Mouse (Mus musculus) forebrain, postnatal 0 days (tissue): ENCODE measurements around the gene Nhp2. TPM values are rescaled to one million over a fixed set of nuclear protein-coding genes. Genes with fewer than 3 reads are reported as not detected.
"Not testable (repeated sequence)": the region's sequence is repeated elsewhere in the genome, so short reads cannot be mapped to it uniquely, and the experiment has no call there.

Experiments used
- ATAC-seq: fragments of 200-750 bp; cut with Nextera tagmentation; 2 replicates; pipeline ENCODE4 v1.8.0; 2017; ENCODE audit warnings: mild to moderate bottlenecking, moderate library complexity
- DNase-seq: peaks from one replicate; pipeline ENCODE4 v3.0.0-alpha.2; 2015
- H3K27ac ChIP-seq: fragments of 300-500 bp; sonication (generic); 2 replicates; pipeline ENCODE4 v1.5.1; 2014; ENCODE audit warnings: low read depth, mild to moderate bottlenecking, antibody characterized with exemption, low read length, moderate library complexity, mixed read lengths
- H3K27me3 ChIP-seq: fragments of 300-500 bp; sonication (generic); 2 replicates; pipeline ENCODE4 v1.6.1; 2014; ENCODE audit warnings: mild to moderate bottlenecking, low read length, mixed read lengths; ENCODE audit not compliant: insufficient read depth
- H3K36me3 ChIP-seq: fragments of 300-500 bp; sonication (generic); 2 replicates; pipeline ENCODE4 v1.6.1; 2014; ENCODE audit warnings: mild to moderate bottlenecking, moderate library complexity; ENCODE audit not compliant: insufficient read depth
- H3K4me1 ChIP-seq: fragments of 300-500 bp; sonication (generic); 2 replicates; pipeline ENCODE4 v1.6.1; 2014; ENCODE audit warnings: antibody characterized with exemption; ENCODE audit not compliant: insufficient read depth
- H3K4me2 ChIP-seq: fragments of 300-500 bp; sonication (generic); 2 replicates; pipeline ENCODE4 v1.6.1; 2014; ENCODE audit warnings: low read depth, mild to moderate bottlenecking, moderate library complexity
- H3K4me3 ChIP-seq: fragments of 300-500 bp; sonication (generic); 2 replicates; pipeline ENCODE4 v1.5.1; 2014; ENCODE audit warnings: low read depth, low read length, mixed read lengths
- H3K9ac ChIP-seq: fragments of 300-500 bp; sonication (generic); 2 replicates; pipeline ENCODE4 v1.6.1; 2014; ENCODE audit warnings: mild to moderate bottlenecking
- H3K9me3 ChIP-seq: fragments of 300-500 bp; sonication (generic); 2 replicates; pipeline ENCODE4 v1.6.1; 2016; ENCODE audit warnings: low read length
- CTCF ChIP-seq: sonication (generic); IDR thresholded peaks from 2 replicates; pipeline ENCODE4 v1.5.1; 2016; ENCODE audit warnings: antibody characterized with exemption, control low read depth, low read depth
- WGBS: fragments of 180-500 bp; shearing (Covaris S2); extraction: QIAGEN DNeasy Blood & Tissue Kit; methylation state at CpG from one replicate; pipeline ENCODE4 v1.1.7; 2014; 5-methylcytosine and 5-hydroxymethylcytosine counted together
- polyA plus RNA-seq: library from polyadenylated mRNA; unstranded; fragments of >200 nt; fragmentation: Nextera tagmentation; extraction: Ambion mirVana; gene quantifications from 2 replicates; pipeline ENCODE4 v1.2.1, GENCODE M21; 2015
- total RNA-seq: library from RNA; depleted of rRNA; stranded (reverse); fragments of >200 nt; gene quantifications from 2 replicates; pipeline ENCODE4 v1.2.3, GENCODE M21; 2014

Gene Nhp2
- total and polyA plus RNA-seq, 2 experiments from 2014 or later, result 66.5 to 118 TPM

- WGBS, result 1% methylated on average over 75 of the region's 81 CpGs
- 0 out of 2 replicates have a peak, but pooled peaks cover 10% of the 10 kb centered on the region for H3K4me1 ChIP-seq
- peak; percentile 49 for ATAC-seq
These were observed 13.7 kb upstream of the Nhp2 start for GRCm38 (mm10) chr11:51605602-51606446.

GRCm38 (mm10) chr11:51606447-51607095, 13.0 kb upstream of the Nhp2 start, which contains the start of gene Hnrnpab:
Hnrnpab (minus strand) TSS chr11:51606847.
- H3K27me3 ChIP-seq, result no peaks in the 10 kb centered on the region
- 4% methylated on average over 91 of the region's 91 CpGs for WGBS
- no peak for TF ChIP-seq CTCF
- H3K9me3 ChIP-seq, result no peaks in the 10 kb centered on the region
- ATAC-seq, result peak; percentile 97
- H3K27ac ChIP-seq, result peak within 1 kb of the TSS; percentile 96
- 0 out of 2 replicates have a peak, but pooled peaks cover 10% of the 10 kb centered on the region for H3K4me1 ChIP-seq
- peak within 1 kb of the TSS; percentile 96 for H3K4me3 ChIP-seq
- H3K4me2 ChIP-seq, result peak within 1 kb of the TSS; percentile 77
- DNase-seq, result peak; percentile 99
- peak within 1 kb of the TSS; percentile 99 for H3K9ac ChIP-seq
- peaks cover 32% of the 10 kb centered on the region for H3K36me3 ChIP-seq

More at GRCm38 (mm10) chr11:51605602-51606446, 13.7 kb upstream of the Nhp2 start:
- no peaks in the 10 kb centered on the region for H3K9me3 ChIP-seq
- H3K27ac ChIP-seq, result peak overlapping the region; percentile 96
- no peak for TF ChIP-seq CTCF
- peak overlapping the region; percentile 77 for H3K4me2 ChIP-seq
- peak overlapping the region; percentile 99 for H3K9ac ChIP-seq
- H3K36me3 ChIP-seq, result peaks cover 40% of the 10 kb centered on the region
- DNase-seq, result peak; percentile 85
- H3K27me3 ChIP-seq, result no peaks in the 10 kb centered on the region
- H3K4me3 ChIP-seq, result peak overlapping the region; percentile 96

- H3K4me3 ChIP-seq, result peak overlapping the region; percentile 96
- TF ChIP-seq CTCF, result no peak
- peak overlapping the region; percentile 99 for H3K9ac ChIP-seq
These were observed 12.3 kb upstream of the Nhp2 start for GRCm38 (mm10) chr11:51607096-51607738.

GRCm38 (mm10) chr11:51609266-51609909, 10.1 kb upstream of the Nhp2 start:
- Histone ChIP-seq H3K27me3 (no peaks in the 10 kb centered on the region), H3K4me2 (no peak overlapping the region), H3K4me1 (0 out of 2 replicates have a peak, but pooled peaks cover 10% of the 10 kb centered on the region), H3K9me3 (no peaks in the 10 kb centered on the region), H3K36me3 (peaks cover 5% of the 10 kb centered on the region; the same call in 1 of the 2 replicates), H3K9ac (no peak overlapping the region), H3K27ac (no peak overlapping the region), H3K4me3 (no peak overlapping the region)
- TF ChIP-seq CTCF, result no peak
- 77% methylated on average over 3 of the region's 3 CpGs for WGBS
- no peak for DNase-seq
- ATAC-seq, result no peak

More at GRCm38 (mm10) chr11:51607096-51607738, 12.3 kb upstream of the Nhp2 start:
- Histone ChIP-seq H3K27me3 (no peaks in the 10 kb centered on the region), H3K27ac (peak overlapping the region; percentile 96), H3K36me3 (peaks cover 26% of the 10 kb centered on the region), H3K4me1 (0 out of 2 replicates have a peak, but pooled peaks cover 10% of the 10 kb centered on the region), H3K9me3 (no peaks in the 10 kb centered on the region), H3K4me2 (peak overlapping the region; percentile 71)
- no peak for DNase-seq
- 8% methylated on average over 15 of the region's 15 CpGs for WGBS
- ATAC-seq, result peak; percentile 37

GRCm38 (mm10) chr11:51609940-51610339, 9.6 kb upstream of the Nhp2 start:
- H3K4me3 ChIP-seq, H3K4me2 ChIP-seq, ATAC-seq, H3K27ac ChIP-seq, H3K9ac ChIP-seq, DNase-seq, H3K36me3 ChIP-seq, H3K4me1 ChIP-seq, H3K9me3 ChIP-seq, H3K27me3 ChIP-seq: not testable (repeated sequence)
- WGBS, result 90% methylated on average over 5 of the region's 5 CpGs

GRCm38 (mm10) chr11:51614256-51614655, 5.3 kb upstream of the Nhp2 start:
- Histone ChIP-seq H3K9ac (no peak overlapping the region), H3K9me3 (no peaks in the 10 kb centered on the region), H3K27me3 (no peaks in the 10 kb centered on the region), H3K4me3 (no peak overlapping the region), H3K27ac (no peak overlapping the region), H3K4me1 (0 out of 2 replicates have a peak, but pooled peaks cover 3% of the 10 kb centered on the region), H3K4me2 (no peak overlapping the region), H3K36me3 (no peaks in the 10 kb centered on the region)
- peak; percentile 12; the same call in 1 of the 2 replicates for TF ChIP-seq CTCF
- DNase-seq (no peak), ATAC-seq (no peak)
- WGBS, result 80% methylated on average over 8 of the region's 8 CpGs
